Mouse (Mus musculus) hindbrain, embryonic 13.5 days (tissue): ENCODE data around the gene Eloa. TPM values are rescaled to one million over a fixed set of nuclear protein-coding genes. Genes with fewer than 3 reads are reported as not detected.

ENCODE experiments used
- ATAC-seq: fragments of 200-750 bp; cut with Nextera tagmentation; 2 replicates; pipeline ENCODE4 v1.8.0; 2017; ENCODE audit warnings: moderate TSS enrichment; ENCODE audit not compliant: low FRiP score
- H3K27ac ChIP-seq: fragments of 300-500 bp; sonication (generic); 2 replicates; pipeline ENCODE4 v1.5.1; 2015; ENCODE audit warnings: inconsistent platforms, mild to moderate bottlenecking, moderate library complexity
- H3K27me3 ChIP-seq: fragments of 300-500 bp; sonication (generic); 2 replicates; pipeline ENCODE4 v1.6.1; 2015; ENCODE audit warnings: mild to moderate bottlenecking, inconsistent platforms
- H3K36me3 ChIP-seq: fragments of 300-500 bp; sonication (generic); 2 replicates; pipeline ENCODE4 v1.6.1; 2015; ENCODE audit warnings: mild to moderate bottlenecking, inconsistent platforms
- H3K4me1 ChIP-seq: fragments of 300-500 bp; sonication (generic); replicated peaks from 2 replicates; pipeline ENCODE4 v1.6.1; 2015; ENCODE audit warnings: inconsistent platforms
- H3K4me2 ChIP-seq: fragments of 300-500 bp; sonication (generic); 2 replicates; pipeline ENCODE4 v1.6.1; 2015; ENCODE audit warnings: inconsistent platforms, mild to moderate bottlenecking, moderate library complexity
- H3K4me3 ChIP-seq: fragments of 300-500 bp; sonication (generic); 2 replicates; pipeline ENCODE4 v1.5.1; 2015; ENCODE audit warnings: mild to moderate bottlenecking, inconsistent platforms
- H3K9ac ChIP-seq: fragments of 300-500 bp; sonication (generic); 2 replicates; pipeline ENCODE4 v1.6.1; 2015; ENCODE audit warnings: mild to moderate bottlenecking, inconsistent platforms
- H3K9me3 ChIP-seq: fragments of 300-500 bp; sonication (generic); 2 replicates; pipeline ENCODE4 v1.6.1; 2016; ENCODE audit warnings: inconsistent platforms
- WGBS: fragments of 180-500 bp; shearing (Covaris S2); methylation state at CpG from one replicate; pipeline ENCODE4 v1.1.7; 2015; 5-methylcytosine and 5-hydroxymethylcytosine counted together
- polyA plus RNA-seq: library from polyadenylated mRNA; unstranded; fragments of >200 nt; fragmentation: Nextera tagmentation; extraction: Ambion mirVana; gene quantifications from 2 replicates; pipeline ENCODE4 v1.2.1, GENCODE M21; 2015

Eloa gene
- polyA plus RNA-seq, 1 experiment from 2014 or later, result 28.6 TPM

- Histone ChIP-seq H3K4me1 (peaks cover 23% of the 10 kb centered on the region), H3K9me3 (no peaks in the 10 kb centered on the region), H3K4me3 (no peak overlapping the region), H3K27ac (no peak overlapping the region), H3K4me2 (no peak overlapping the region), H3K27me3 (no peaks in the 10 kb centered on the region), H3K9ac (no peak overlapping the region), H3K36me3 (peaks cover 57% of the 10 kb centered on the region)
- 89% methylated on average over 5 of the region's 5 CpGs for WGBS
- no peak for ATAC-seq
Observed at GRCm38 (mm10) chr4:135961709-135962108, 59.9 kb downstream of the Eloa start.

GRCm38 (mm10) chr4:135960717-135961116 lies 60.8 kb downstream of the Eloa start:
- 23% methylated on average over 5 of the region's 5 CpGs for WGBS

GRCm38 (mm10) chr4:135958354-135958753 lies 63.2 kb downstream of the Eloa start:
- Histone ChIP-seq H3K36me3 (peaks cover 62% of the 10 kb centered on the region), H3K9me3 (no peaks in the 10 kb centered on the region), H3K9ac (peak overlapping the region; percentile 35; the same call in 1 of the 2 replicates), H3K27me3 (no peaks in the 10 kb centered on the region), H3K4me1 (peaks cover 7% of the 10 kb centered on the region), H3K27ac (no peak overlapping the region), H3K4me2 (no peak overlapping the region), H3K4me3 (no peak overlapping the region)
- ATAC-seq, result no peak
- 59% methylated on average over 8 of the region's 8 CpGs for WGBS

More at GRCm38 (mm10) chr4:135960717-135961116, 60.8 kb downstream of the Eloa start:
- Histone ChIP-seq H3K27ac (no peak overlapping the region), H3K9me3 (no peaks in the 10 kb centered on the region), H3K27me3 (no peaks in the 10 kb centered on the region), H3K36me3 (peaks cover 55% of the 10 kb centered on the region), H3K4me3 (no peak overlapping the region), H3K4me2 (no peak overlapping the region), H3K4me1 (peaks cover 23% of the 10 kb centered on the region), H3K9ac (no peak overlapping the region)
- ATAC-seq, result no peak

- ATAC-seq, result no peak
- H3K36me3 ChIP-seq, result peaks cover 78% of the 10 kb centered on the region
- no peak overlapping the region for H3K27ac ChIP-seq
- no peak overlapping the region for H3K4me2 ChIP-seq
- WGBS, result 88% methylated on average over 9 of the region's 9 CpGs
- no peak overlapping the region for H3K9ac ChIP-seq
- no peak overlapping the region for H3K4me3 ChIP-seq
- H3K9me3 ChIP-seq, result no peaks in the 10 kb centered on the region
- H3K27me3 ChIP-seq, result no peaks in the 10 kb centered on the region
- no peaks in the 10 kb centered on the region for H3K4me1 ChIP-seq
Observed at GRCm38 (mm10) chr4:135955886-135956285, 65.7 kb downstream of the Eloa start.

GRCm38 (mm10) chr4:135954241-135954640 lies 67.3 kb downstream of the Eloa start:
- Histone ChIP-seq H3K4me1 (peaks cover 8% of the 10 kb centered on the region; the same call in 1 of the 2 replicates), H3K27ac (no peak overlapping the region), H3K9me3 (no peaks in the 10 kb centered on the region), H3K4me2 (no peak overlapping the region), H3K27me3 (no peaks in the 10 kb centered on the region), H3K9ac (no peak overlapping the region), H3K36me3 (peaks cover 64% of the 10 kb centered on the region), H3K4me3 (no peak overlapping the region)
- ATAC-seq, result no peak
- 10% methylated on average over 2 of the region's 2 CpGs for WGBS

Other genes starting within 250 kb of the Eloa start
- 228 and 241 TPM in 2 replicates for gene Srsf10, start 166.0 kb downstream of the Eloa start, polyA plus RNA-seq
- 109 and 112 TPM in 2 replicates for gene Pnrc2, start 147.9 kb downstream of the Eloa start, polyA plus RNA-seq
- gene Cnr2, start 126.4 kb downstream of the Eloa start, polyA plus RNA-seq, result 0.13 and 0.17 TPM in 2 replicates
- gene Fuca1, start 101.0 kb downstream of the Eloa start, polyA plus RNA-seq, result 55.8 and 60.9 TPM in 2 replicates
- gene Hmgcl, start 75.3 kb downstream of the Eloa start, polyA plus RNA-seq, result 52.9 and 56.5 TPM in 2 replicates
- gene Gale, start 58.0 kb downstream of the Eloa start, polyA plus RNA-seq, result 39.5 and 41.2 TPM in 2 replicates
- 209 and 211 TPM in 2 replicates for gene Lypla2, start 49.1 kb downstream of the Eloa start, polyA plus RNA-seq
- gene Pithd1, start 34.5 kb downstream of the Eloa start, polyA plus RNA-seq, result 54.3 and 58.3 TPM in 2 replicates
- gene Rpl11, start 31.7 kb upstream of the Eloa start, polyA plus RNA-seq, result 329 and 334 TPM in 2 replicates
- 234 and 269 TPM in 2 replicates for gene Id3, start 121.7 kb upstream of the Eloa start, polyA plus RNA-seq
- 2.7 and 3.2 TPM in 2 replicates for gene E2f2, start 150.6 kb upstream of the Eloa start, polyA plus RNA-seq
- gene Asap3, start 184.6 kb upstream of the Eloa start, polyA plus RNA-seq, result 5.8 and 6.3 TPM in 2 replicates
- 2.2 and 2.4 TPM in 2 replicates for gene Tcea3, start 226.0 kb upstream of the Eloa start, polyA plus RNA-seq